Mouse (Mus musculus) A20 (cell line): ENCODE results near the gene Scarb1.
A peak's percentile ranks its signal among the peaks of the same experiment; 100 is the strongest.

ENCODE experiments used
- DNase-seq: peaks from one replicate; pipeline ENCODE4 v3.0.0-alpha.2; 2011; ENCODE audit warnings: low read depth, low spot score

Scarb1 gene

GRCm38 (mm10) chr5:125240124-125240781, 100.6 kb downstream of the Scarb1 start:
- no peak for DNase-seq

- DNase-seq: no peak
Measured at GRCm38 (mm10) chr5:125235874-125236273, 105.0 kb downstream of the Scarb1 start.

GRCm38 (mm10) chr5:125235398-125235797, 105.5 kb downstream of the Scarb1 start:
- peak; percentile 34 for DNase-seq

GRCm38 (mm10) chr5:125234399-125234798, 106.5 kb downstream of the Scarb1 start:
- DNase-seq: no peak

GRCm38 (mm10) chr5:125233478-125233877, 107.4 kb downstream of the Scarb1 start:
- DNase-seq: no peak

GRCm38 (mm10) chr5:125232443-125232979, 108.4 kb downstream of the Scarb1 start:
- DNase-seq: no peak

GRCm38 (mm10) chr5:125230463-125230862, 110.4 kb downstream of the Scarb1 start:
- DNase-seq: no peak

- no peak for DNase-seq
Measured at GRCm38 (mm10) chr5:125229097-125229496, 111.8 kb downstream of the Scarb1 start.

- no peak for DNase-seq
Measured at GRCm38 (mm10) chr5:125227699-125228098, 113.2 kb downstream of the Scarb1 start.
